12 mouse cellular contexts compared by ENCODE assay signal in the genomic region with DNA sequence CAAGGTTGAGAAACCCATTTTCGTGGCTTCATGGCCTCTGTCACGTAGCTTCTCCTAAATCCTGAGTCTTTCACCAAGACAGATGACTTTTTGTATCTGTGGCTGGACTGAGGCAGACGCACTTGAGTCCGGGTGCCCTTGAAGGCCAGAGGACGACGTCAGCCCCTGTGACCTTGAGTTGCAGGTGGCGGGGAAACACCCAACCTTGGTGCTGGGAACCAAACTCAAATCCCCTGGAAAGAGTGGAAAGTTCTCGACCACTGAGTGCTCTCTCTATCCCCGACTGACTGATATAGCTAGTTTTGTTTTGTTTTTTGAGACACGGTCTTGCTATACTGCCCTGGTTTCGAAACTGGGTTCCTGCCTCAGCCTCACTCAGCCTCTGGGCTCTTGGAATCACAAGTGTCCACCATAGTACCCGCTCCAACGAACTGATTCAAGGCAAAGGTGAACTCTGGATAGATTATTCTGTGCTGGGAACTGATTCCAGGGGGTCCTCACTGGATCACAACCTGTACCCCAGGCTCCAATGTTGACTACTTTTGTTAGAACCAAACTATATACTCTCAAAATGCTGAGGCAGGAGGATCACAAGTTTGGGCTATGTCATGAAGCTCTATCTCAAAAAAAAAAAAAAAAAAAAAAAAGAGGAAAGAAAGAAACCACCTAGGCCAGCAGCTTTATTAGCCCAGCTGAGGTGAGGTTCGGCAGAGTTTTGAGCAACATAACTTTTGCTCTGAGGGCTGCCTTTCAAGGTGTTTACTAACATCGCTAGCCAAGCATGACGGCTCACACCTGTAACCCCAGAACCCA. TPM values are rescaled to one million over a fixed set of nuclear protein-coding genes. Genes with fewer than 3 reads are reported as not detected.
DNase-seq lines count a peak whose midpoint lies in the region; ATAC-seq and TF ChIP-seq lines count a peak whose summit lies in the region.
"Had no signal": no experiment of that assay in that cellular context is flagged by ENCODE, and none has a peak within 500 bp of the region (broad histone marks: within the 10 kb centered on the region; RNA-seq: fewer than 3 reads in every experiment).

No protein-coding gene starts in this region.

- ATAC-seq in kidney, postnatal 0 days (replicated peaks; ENCODE audit: low FRiP score, low read depth) = no peak
- no peak for ATAC-seq in liver, embryonic 16.5 days (ENCODE audit: low read depth)

- WGBS in kidney, postnatal 0 days = 83% methylated on average over 16 of the region's 16 CpGs
- whole genome bisulfite sequencing in liver, embryonic 16.5 days (ENCODE audit: insufficient replicate concordance) = 67% methylated on average over 16 of the region's 16 CpGs

- H3K27ac ChIP-seq in kidney, postnatal 0 days = peak overlapping the region; percentile 86
- peak overlapping the region; percentile 99 for H3K27ac ChIP-seq in ES-Bruce4 (ENCODE audit: insufficient read depth, low read length)
- H3K27ac ChIP-seq in bone marrow macrophage, adult 2 months (ENCODE audit: insufficient read depth, low read depth, low read length) = peak overlapping the region; percentile 100
- peak overlapping the region; percentile 76 for H3K27ac ChIP-seq in liver, embryonic 16.5 days (ENCODE audit: low read length)
- H3K27ac ChIP-seq: hindbrain, embryonic 13.5 days; limb, embryonic 12.5 days had no signal

- peak; percentile 100 for TF ChIP-seq EP300 in ES-Bruce4 (IDR thresholded peaks at IDR 0.05; ENCODE audit: insufficient read depth, low read depth, low read length)

- H3K9me3 ChIP-seq in kidney, postnatal 0 days (replicated peaks; ENCODE audit: low read length) = no peaks in the 10 kb centered on the region
- no peaks in the 10 kb centered on the region for H3K9me3 ChIP-seq in ES-Bruce4 (replicated peaks; ENCODE audit: control insufficient read depth, insufficient read depth, low read length, poor library complexity, severe bottlenecking)
- H3K9me3 ChIP-seq in liver, embryonic 16.5 days (replicated peaks; ENCODE audit: control insufficient read depth, low read length) = no peaks in the 10 kb centered on the region
- H3K9me3 ChIP-seq: hindbrain, embryonic 13.5 days; limb, embryonic 12.5 days had no signal

- no peaks in the 10 kb centered on the region for H3K36me3 ChIP-seq in kidney, postnatal 0 days (ENCODE audit: insufficient read depth, low read length)
- no peaks in the 10 kb centered on the region for H3K36me3 ChIP-seq in ES-Bruce4 (ENCODE audit: control insufficient read depth, insufficient read depth, low read length, poor library complexity, severe bottlenecking)
- H3K36me3 ChIP-seq in liver, embryonic 16.5 days (ENCODE audit: control insufficient read depth, insufficient read depth) = no peaks in the 10 kb centered on the region
- H3K36me3 ChIP-seq: hindbrain, embryonic 13.5 days; limb, embryonic 12.5 days had no signal

- no peak overlapping the region for H3K9ac ChIP-seq in kidney, postnatal 0 days (ENCODE audit: low read depth, low read length)
- peak overlapping the region; percentile 35 for H3K9ac ChIP-seq in ES-Bruce4 (ENCODE audit: low read depth, poor library complexity, severe bottlenecking)
- H3K9ac ChIP-seq in liver, embryonic 16.5 days (ENCODE audit: low read depth, low read length) = no peak overlapping the region
- H3K9ac ChIP-seq: hindbrain, embryonic 13.5 days; limb, embryonic 12.5 days had no signal

- H3K27me3 ChIP-seq in kidney, postnatal 0 days (ENCODE audit: insufficient read depth, low read length) = no peaks in the 10 kb centered on the region
- no peaks in the 10 kb centered on the region for H3K27me3 ChIP-seq in ES-Bruce4 (ENCODE audit: control insufficient read depth, insufficient read depth, low read length, poor library complexity, severe bottlenecking)
- H3K27me3 ChIP-seq in liver, embryonic 16.5 days (ENCODE audit: control insufficient read depth, insufficient read depth, low read depth, low read length) = no peaks in the 10 kb centered on the region
- H3K27me3 ChIP-seq: hindbrain, embryonic 13.5 days; limb, embryonic 12.5 days had no signal

- DNase-seq in kidney, postnatal 0 days (ENCODE audit: low spot score) = no peak
- DNase-seq in kidney, adult 8-10 months = no peak
- DNase-seq in spleen, postnatal 4 days (ENCODE audit: low spot score in 2 of 2) = no peak
- DNase-seq in right cerebral cortex, postnatal 4 days = no peak
- DNase-seq in ovary, postnatal 36 days (ENCODE audit: low spot score) = no peak
- DNase-seq: cerebellum, adult 11-12 months; right cerebral cortex, postnatal 25 days had no signal

- H3K4me3 ChIP-seq in kidney, postnatal 0 days (replicated peaks; ENCODE audit: low read depth, low read length) = no peak overlapping the region
- H3K4me3 ChIP-seq in ES-Bruce4 (ENCODE audit: low read depth, low read length) = peak overlapping the region; percentile 9
- H3K4me3 ChIP-seq in bone marrow macrophage, adult 2 months (ENCODE audit: insufficient read depth, low read length) = no peak overlapping the region
- H3K4me3 ChIP-seq in liver, embryonic 16.5 days (ENCODE audit: low read depth, low read length) = no peak overlapping the region
- H3K4me3 ChIP-seq: hindbrain, embryonic 13.5 days; limb, embryonic 12.5 days had no signal

- no peak for TF ChIP-seq POLR2A in ES-Bruce4 (IDR thresholded peaks at IDR 0.05; ENCODE audit: insufficient read depth, low read length)
- TF ChIP-seq POLR2A in bone marrow macrophage, adult 2 months (IDR thresholded peaks at IDR 0.05; ENCODE audit: borderline replicate concordance, low read depth, low read length) = no peak

- H3K4me2 ChIP-seq in kidney, postnatal 0 days (ENCODE audit: low read length) = no peak overlapping the region
- no peak overlapping the region for H3K4me2 ChIP-seq in liver, embryonic 16.5 days (ENCODE audit: low read depth, low read length)
- H3K4me2 ChIP-seq: hindbrain, embryonic 13.5 days; limb, embryonic 12.5 days had no signal

- H3K4me1 ChIP-seq in kidney, postnatal 0 days (replicated peaks; ENCODE audit: insufficient read depth, low read length) = peaks cover 12% of the 10 kb centered on the region; the same call in 1 of the 2 replicates
- H3K4me1 ChIP-seq in ES-Bruce4 (ENCODE audit: control insufficient read depth, insufficient read depth, low read length) = peaks cover 10% of the 10 kb centered on the region
- H3K4me1 ChIP-seq in bone marrow macrophage, adult 2 months (ENCODE audit: control insufficient read depth, insufficient read depth, low read length) = peaks cover 75% of the 10 kb centered on the region
- H3K4me1 ChIP-seq in liver, embryonic 16.5 days (ENCODE audit: control insufficient read depth, low read depth, low read length) = peaks cover 20% of the 10 kb centered on the region

- TF ChIP-seq CTCF in kidney, postnatal 0 days (IDR thresholded peaks at IDR 0.05; ENCODE audit: low read depth) = no peak
- no peak for TF ChIP-seq CTCF in ES-Bruce4 (IDR thresholded peaks at IDR 0.05; ENCODE audit: low read depth, low read length)
- TF ChIP-seq CTCF in bone marrow macrophage, adult 2 months (IDR thresholded peaks at IDR 0.05; ENCODE audit: low read depth, low read length) = no peak

RNA-seq across cellular contexts. Expression of gene Mcl1, which starts 7.0 kb away (rescaled TPM):
- polyA plus RNA-seq in kidney, postnatal 0 days (2015; fragmentation: Nextera tagmentation; extraction: Ambion mirVana) = 60.9 and 70.2 TPM in 2 replicates
- 247 and 264 TPM in 2 replicates for polyA plus RNA-seq in ES-Bruce4 (2011; ENCODE audit: insufficient read depth, insufficient read length, low read depth, missing spikeins)
- polyA plus RNA-seq in bone marrow macrophage, adult 2 months (2012; ENCODE audit: insufficient read depth, insufficient read length, missing spikeins) = 565 and 578 TPM in 2 replicates
- polyA plus RNA-seq in liver, embryonic 16.5 days (2015; fragmentation: Nextera tagmentation; extraction: Ambion mirVana) = 11.1 and 14.5 TPM in 2 replicates

RNA-seq across cellular contexts. Expression of gene Ensa, which starts 26.8 kb away (rescaled TPM):
- 53.8 and 57.3 TPM in 2 replicates for polyA plus RNA-seq in kidney, postnatal 0 days (2015; fragmentation: Nextera tagmentation; extraction: Ambion mirVana)
- 67.4 and 68.5 TPM in 2 replicates for polyA plus RNA-seq in ES-Bruce4 (2011; ENCODE audit: insufficient read depth, insufficient read length, low read depth, missing spikeins)
- polyA plus RNA-seq in bone marrow macrophage, adult 2 months (2012; ENCODE audit: insufficient read depth, insufficient read length, missing spikeins) = 99.2 and 115 TPM in 2 replicates
- polyA plus RNA-seq in liver, embryonic 16.5 days (2015; fragmentation: Nextera tagmentation; extraction: Ambion mirVana) = 32.8 and 33.4 TPM in 2 replicates

RNA-seq across cellular contexts. Expression of gene Adamtsl4, which starts 36.1 kb away (rescaled TPM):
- polyA plus RNA-seq in kidney, postnatal 0 days (2015; fragmentation: Nextera tagmentation; extraction: Ambion mirVana) = 3.6 TPM in 2 replicates
- 6.9 and 10.1 TPM in 2 replicates for polyA plus RNA-seq in ES-Bruce4 (2011; ENCODE audit: insufficient read depth, insufficient read length, low read depth, missing spikeins)
- polyA plus RNA-seq in bone marrow macrophage, adult 2 months (2012; ENCODE audit: insufficient read depth, insufficient read length, missing spikeins) = 2.4 and 2.6 TPM in 2 replicates
- polyA plus RNA-seq in liver, embryonic 16.5 days (2015; fragmentation: Nextera tagmentation; extraction: Ambion mirVana) = 0.74 and 0.83 TPM in 2 replicates
